Mouse (Mus musculus) neural tube, embryonic 12.5 days (tissue): Measurements from ENCODE around the gene Tap2. TPM values are rescaled to one million over a fixed set of nuclear protein-coding genes. Genes with fewer than 3 reads are reported as not detected.

Source experiments
- ATAC-seq: fragments of 200-750 bp; cut with Nextera tagmentation; 2 replicates; pipeline ENCODE4 v1.8.0; 2017; ENCODE audit warnings: low read depth, mild to moderate bottlenecking, moderate TSS enrichment, moderate library complexity; ENCODE audit not compliant: low FRiP score
- H3K27ac ChIP-seq: fragments of 300-500 bp; sonication (generic); 2 replicates; pipeline ENCODE4 v1.5.1; 2016
- H3K27me3 ChIP-seq: fragments of 300-500 bp; sonication (generic); replicated peaks from 2 replicates; pipeline ENCODE4 v1.6.1; 2016; ENCODE audit warnings: mild to moderate bottlenecking
- H3K36me3 ChIP-seq: fragments of 300-500 bp; sonication (generic); 2 replicates; pipeline ENCODE4 v1.6.1; 2016; ENCODE audit warnings: mild to moderate bottlenecking
- H3K4me1 ChIP-seq: fragments of 300-500 bp; sonication (generic); 2 replicates; pipeline ENCODE4 v1.6.1; 2016
- H3K4me2 ChIP-seq: fragments of 300-500 bp; sonication (generic); replicated peaks from 2 replicates; pipeline ENCODE4 v1.6.1; 2016; ENCODE audit warnings: mild to moderate bottlenecking
- H3K4me3 ChIP-seq: fragments of 300-500 bp; sonication (generic); 2 replicates; pipeline ENCODE4 v1.5.1; 2016
- H3K9ac ChIP-seq: fragments of 300-500 bp; sonication (generic); 2 replicates; pipeline ENCODE4 v1.6.1; 2016; ENCODE audit warnings: mild to moderate bottlenecking
- H3K9me3 ChIP-seq: fragments of 300-500 bp; sonication (generic); 2 replicates; pipeline ENCODE4 v1.6.1; 2016; ENCODE audit warnings: mild to moderate bottlenecking
- WGBS: fragments of 180-500 bp; shearing (Covaris S2); methylation state at CpG from one replicate; pipeline ENCODE4 v1.1.7; 2016; 5-methylcytosine and 5-hydroxymethylcytosine counted together
- polyA plus RNA-seq: library from polyadenylated mRNA; unstranded; fragments of >200 nt; fragmentation: Nextera tagmentation; extraction: Ambion mirVana; gene quantifications from 2 replicates; pipeline ENCODE4 v1.2.1, GENCODE M21; 2016

The Tap2 gene
- polyA plus RNA-seq, 1 experiment from 2014 or later: 0.89 TPM

GRCm38 (mm10) chr17:34179913-34180859, 23.1 kb upstream of the Tap2 start:
- H3K4me1 ChIP-seq: no peaks in the 10 kb centered on the region

GRCm38 (mm10) chr17:34183564-34184219, 19.6 kb upstream of the Tap2 start:
- no peak overlapping the region for H3K9ac ChIP-seq
- H3K27me3 ChIP-seq: peaks cover 39% of the 10 kb centered on the region
- no peaks in the 10 kb centered on the region for H3K36me3 ChIP-seq
- H3K27ac ChIP-seq: no peak overlapping the region
- H3K9me3 ChIP-seq: no peaks in the 10 kb centered on the region
- ATAC-seq: no peak
- peaks cover 15% of the 10 kb centered on the region for H3K4me1 ChIP-seq
- no peak overlapping the region for H3K4me2 ChIP-seq
- no peak overlapping the region for H3K4me3 ChIP-seq
- WGBS: 81% methylated on average over 15 of the region's 15 CpGs

More at GRCm38 (mm10) chr17:34179913-34180859, 23.1 kb upstream of the Tap2 start:
- Histone ChIP-seq H3K27me3 (peaks cover 7% of the 10 kb centered on the region), H3K4me3 (no peak overlapping the region), H3K9me3 (peaks cover 7% of the 10 kb centered on the region; the same call in 1 of the 2 replicates), H3K4me2 (no peak overlapping the region), H3K27ac (no peak overlapping the region), H3K36me3 (no peaks in the 10 kb centered on the region), H3K9ac (no peak overlapping the region)
- no peak for ATAC-seq
- 75% methylated on average over 13 of the region's 13 CpGs for WGBS

GRCm38 (mm10) chr17:34185526-34185925, 17.8 kb upstream of the Tap2 start:
- peaks cover 15% of the 10 kb centered on the region for H3K4me1 ChIP-seq
- no peaks in the 10 kb centered on the region for H3K9me3 ChIP-seq
- no peak overlapping the region for H3K9ac ChIP-seq
- peaks cover 55% of the 10 kb centered on the region for H3K27me3 ChIP-seq
- WGBS: 89% methylated on average over 9 of the region's 9 CpGs
- H3K4me2 ChIP-seq: no peak overlapping the region
- H3K4me3 ChIP-seq: no peak overlapping the region
- no peak for ATAC-seq
- H3K36me3 ChIP-seq: no peaks in the 10 kb centered on the region
- no peak overlapping the region for H3K27ac ChIP-seq

DNA sequence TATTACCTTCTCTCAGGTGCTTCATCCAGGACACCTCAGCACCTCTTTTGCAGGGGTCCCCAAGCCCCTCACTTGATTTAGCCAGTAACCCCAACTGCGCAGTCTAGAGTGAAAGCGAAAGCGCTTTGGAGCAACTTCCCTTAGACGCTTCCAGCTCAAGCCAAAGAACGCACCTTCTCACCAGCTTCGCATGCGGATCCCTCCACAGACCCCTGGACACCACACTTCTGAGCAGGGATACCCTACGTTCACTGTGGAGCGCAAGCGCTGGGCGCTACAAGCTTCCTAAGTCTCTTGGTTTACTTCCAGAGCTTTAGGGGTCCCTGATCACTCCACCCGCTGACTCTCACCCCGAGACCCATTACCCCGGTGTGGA, 16.5 kb upstream of the Tap2 start:
- H3K4me2 ChIP-seq: peak overlapping the region; percentile 76
- no peaks in the 10 kb centered on the region for H3K9me3 ChIP-seq
- peak overlapping the region; percentile 36; the same call in 1 of the 2 replicates for H3K9ac ChIP-seq
- no peak for ATAC-seq
- H3K27me3 ChIP-seq: peaks cover 62% of the 10 kb centered on the region
- no peaks in the 10 kb centered on the region for H3K36me3 ChIP-seq
- peaks cover 15% of the 10 kb centered on the region for H3K4me1 ChIP-seq
- WGBS: 5% methylated on average over 14 of the region's 14 CpGs
- H3K4me3 ChIP-seq: peak overlapping the region; percentile 35
- no peak overlapping the region for H3K27ac ChIP-seq

DNA sequence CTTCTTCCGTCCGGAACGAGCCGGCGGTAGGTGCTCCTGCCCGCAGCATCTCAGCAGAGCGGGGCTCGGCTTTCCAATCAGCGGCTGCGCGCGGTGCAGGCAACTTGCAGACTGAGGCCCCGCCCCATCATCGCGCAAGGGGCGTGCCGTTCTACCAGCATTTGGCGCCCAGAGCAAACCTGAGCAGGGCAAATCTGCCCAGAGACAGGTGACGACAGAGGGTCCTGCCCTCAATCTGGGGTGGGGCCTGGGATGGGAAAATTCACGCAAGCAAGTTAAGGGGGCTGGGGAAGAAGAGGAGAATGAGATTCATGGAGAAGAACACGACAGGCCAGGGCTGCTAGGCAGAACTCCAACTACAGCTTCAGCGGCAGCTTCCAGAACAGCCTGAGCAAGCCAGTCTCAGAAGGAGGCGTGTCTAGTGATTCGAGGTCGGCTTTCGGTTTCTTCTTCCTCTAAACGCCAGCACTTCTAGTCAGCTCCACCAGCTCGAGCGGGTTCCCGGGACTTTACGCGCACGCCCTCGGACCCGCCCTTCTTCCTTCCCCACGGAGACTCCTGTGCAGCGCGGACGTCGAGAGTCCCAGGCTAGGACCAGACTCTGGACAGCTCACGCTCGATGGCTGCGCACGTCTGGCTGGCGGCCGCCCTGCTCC, 15.9 kb upstream of the Tap2 start, which contains the start of the genes Tap1 and Psmb9:
TSS of gene Tap1 (plus strand) at position 293 of the 656 bp plus-strand sequence.
TSS of gene Psmb9 (minus strand) at position 504 of the 656 bp plus-strand sequence.
- ATAC-seq: peak; percentile 89
- peak within 1 kb of the TSS; percentile 36 for H3K9ac ChIP-seq
- peaks cover 15% of the 10 kb centered on the region for H3K4me1 ChIP-seq
- H3K36me3 ChIP-seq: no peaks in the 10 kb centered on the region
- no peaks in the 10 kb centered on the region for H3K9me3 ChIP-seq
- H3K27ac ChIP-seq: no peak within 1 kb of the TSS
- H3K4me3 ChIP-seq: peak within 1 kb of the TSS; percentile 35
- peaks cover 68% of the 10 kb centered on the region for H3K27me3 ChIP-seq
- peak within 1 kb of the TSS; percentile 76 for H3K4me2 ChIP-seq
- WGBS: under 1% methylated on average over 46 of the region's 46 CpGs

DNA sequence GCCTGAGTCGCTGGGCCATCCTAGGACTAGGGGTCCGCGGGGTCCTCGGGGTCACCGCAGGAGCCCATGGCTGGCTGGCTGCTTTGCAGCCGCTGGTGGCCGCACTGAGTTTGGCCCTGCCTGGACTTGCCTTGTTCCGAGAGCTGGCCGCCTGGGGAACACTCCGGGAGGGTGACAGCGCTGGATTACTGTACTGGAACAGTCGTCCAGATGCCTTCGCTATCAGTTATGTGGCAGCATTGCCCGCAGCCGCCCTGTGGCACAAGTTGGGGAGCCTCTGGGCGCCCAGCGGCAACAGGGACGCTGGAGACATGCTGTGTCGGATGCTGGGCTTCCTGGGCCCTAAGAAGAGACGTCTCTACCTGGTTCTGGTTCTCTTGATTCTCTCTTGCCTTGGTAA, 15.3 kb upstream of the Tap2 start:
- peaks cover 74% of the 10 kb centered on the region for H3K27me3 ChIP-seq
- H3K4me1 ChIP-seq: peaks cover 15% of the 10 kb centered on the region
- H3K9me3 ChIP-seq: no peaks in the 10 kb centered on the region
- no peak overlapping the region for H3K27ac ChIP-seq
- WGBS: 2% methylated on average over 20 of the region's 20 CpGs
- ATAC-seq: no peak
- H3K4me3 ChIP-seq: peak overlapping the region; percentile 35
- H3K36me3 ChIP-seq: no peaks in the 10 kb centered on the region
- H3K9ac ChIP-seq: peak overlapping the region; percentile 36
- H3K4me2 ChIP-seq: peak overlapping the region; percentile 76

DNA sequence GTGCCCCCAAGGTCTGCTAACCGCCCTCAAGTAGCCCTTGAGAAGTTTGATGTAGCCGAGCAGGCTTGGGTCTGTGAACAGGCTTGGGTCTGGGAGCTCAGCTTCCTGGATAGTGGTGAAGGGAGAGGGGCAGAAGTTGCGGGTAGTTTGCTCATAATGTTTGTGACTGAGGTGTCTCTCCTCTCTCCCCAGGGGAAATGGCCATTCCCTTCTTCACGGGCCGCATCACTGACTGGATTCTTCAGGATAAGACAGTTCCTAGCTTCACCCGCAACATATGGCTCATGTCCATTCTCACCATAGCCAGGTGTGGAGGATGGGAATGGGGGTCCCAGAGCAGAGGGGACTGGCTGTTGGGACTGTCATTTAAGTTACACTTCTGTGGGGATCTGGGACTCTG, 14.3 kb upstream of the Tap2 start:
- Histone ChIP-seq H3K9me3 (no peaks in the 10 kb centered on the region), H3K4me1 (peaks cover 15% of the 10 kb centered on the region), H3K27me3 (peaks cover 80% of the 10 kb centered on the region), H3K27ac (no peak overlapping the region), H3K9ac (no peak overlapping the region), H3K4me2 (no peak overlapping the region), H3K36me3 (no peaks in the 10 kb centered on the region), H3K4me3 (no peak overlapping the region)
- no peak for ATAC-seq
- 71% methylated on average over 6 of the region's 6 CpGs for WGBS

DNA sequence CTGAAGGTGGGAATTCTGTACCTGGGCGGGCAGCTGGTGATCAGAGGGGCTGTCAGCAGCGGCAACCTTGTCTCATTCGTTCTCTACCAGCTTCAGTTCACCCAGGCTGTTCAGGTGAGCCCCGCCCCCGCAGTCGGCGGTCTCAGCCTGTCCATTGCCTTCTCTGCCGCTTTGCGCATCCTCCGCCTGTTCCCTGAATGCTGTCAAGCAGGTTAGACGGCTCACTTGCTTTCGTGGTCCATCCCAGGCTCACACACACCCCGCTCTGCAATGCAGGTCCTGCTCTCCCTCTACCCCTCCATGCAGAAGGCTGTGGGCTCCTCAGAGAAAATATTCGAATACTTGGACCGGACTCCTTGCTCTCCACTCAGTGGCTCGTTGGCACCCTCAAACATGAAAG, 10.5 kb upstream of the Tap2 start:
- Histone ChIP-seq H3K4me3 (no peak overlapping the region), H3K4me2 (no peak overlapping the region), H3K9ac (no peak overlapping the region), H3K27me3 (peaks cover 88% of the 10 kb centered on the region), H3K4me1 (peaks cover 9% of the 10 kb centered on the region), H3K36me3 (no peaks in the 10 kb centered on the region), H3K9me3 (no peaks in the 10 kb centered on the region), H3K27ac (no peak overlapping the region)
- WGBS: 22% methylated on average over 16 of the region's 16 CpGs
- ATAC-seq: no peak

- WGBS: 49% methylated on average over 8 of the region's 8 CpGs
- Histone ChIP-seq H3K27ac (no peak overlapping the region), H3K4me2 (no peak overlapping the region), H3K27me3 (peaks cover 88% of the 10 kb centered on the region), H3K36me3 (no peaks in the 10 kb centered on the region), H3K9ac (no peak overlapping the region), H3K4me3 (no peak overlapping the region), H3K4me1 (peaks cover 10% of the 10 kb centered on the region), H3K9me3 (no peaks in the 10 kb centered on the region)
- no peak for ATAC-seq
Measured at GRCm38 (mm10) chr17:34193468-34193867, 9.9 kb upstream of the Tap2 start.

DNA sequence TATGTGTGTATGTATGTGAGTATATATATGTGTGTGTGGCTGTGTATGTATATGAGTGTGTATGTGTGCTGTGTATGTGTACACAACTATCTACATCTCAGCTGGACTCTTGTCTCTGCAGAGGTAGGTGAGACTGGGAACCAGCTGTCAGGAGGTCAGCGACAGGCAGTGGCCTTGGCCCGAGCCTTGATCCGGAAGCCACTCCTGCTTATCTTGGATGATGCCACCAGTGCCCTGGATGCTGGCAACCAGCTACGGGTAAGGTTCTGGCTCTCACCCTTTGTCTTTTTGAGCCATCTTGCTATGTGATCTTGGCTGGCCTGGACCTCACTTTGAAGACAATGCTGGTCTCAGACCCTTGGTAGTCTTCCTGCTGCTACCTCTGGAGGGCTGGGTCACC, 8.6 kb upstream of the Tap2 start:
- 89% methylated on average over 4 of the region's 4 CpGs for WGBS
- H3K4me3 ChIP-seq: no peak overlapping the region
- no peak for ATAC-seq

GRCm38 (mm10) chr17:34196491-34196890, 6.8 kb upstream of the Tap2 start:
- 26% methylated on average over 12 of the region's 12 CpGs for WGBS
- no peaks in the 10 kb centered on the region for H3K9me3 ChIP-seq
- H3K4me1 ChIP-seq: peaks cover 10% of the 10 kb centered on the region
- no peak overlapping the region for H3K9ac ChIP-seq
- H3K27ac ChIP-seq: no peak overlapping the region
- H3K4me2 ChIP-seq: no peak overlapping the region
- H3K36me3 ChIP-seq: no peaks in the 10 kb centered on the region
- H3K4me3 ChIP-seq: no peak overlapping the region
- no peak for ATAC-seq
- H3K27me3 ChIP-seq: peaks cover 84% of the 10 kb centered on the region

More for the DNA sequence above, 8.6 kb upstream of the Tap2 start:
- no peaks in the 10 kb centered on the region for H3K36me3 ChIP-seq
- H3K27ac ChIP-seq: no peak overlapping the region
- H3K4me1 ChIP-seq: peaks cover 10% of the 10 kb centered on the region
- no peaks in the 10 kb centered on the region for H3K9me3 ChIP-seq
- peaks cover 90% of the 10 kb centered on the region for H3K27me3 ChIP-seq
- H3K9ac ChIP-seq: no peak overlapping the region
- H3K4me2 ChIP-seq: no peak overlapping the region
